Mouse (Mus musculus) adipocyte (in vitro differentiated cells): ENCODE measurements around the gene Dcxr.
A peak's percentile ranks its signal among the peaks of the same experiment; 100 is the strongest.
"Not testable (repeated sequence)": the region's sequence is repeated elsewhere in the genome, so short reads cannot be mapped to it uniquely, and the experiment has no call there.

ENCODE experiments used
- DNase-seq: peaks from one replicate; pipeline ENCODE4 v3.0.0-alpha.2; 2016; ENCODE audit warnings: low spot score

Dcxr gene

GRCm38 (mm10) chr11:120729432-120730050 is 2.5 kb upstream of the Dcxr start:
- DNase-seq = not testable (repeated sequence)

DNA sequence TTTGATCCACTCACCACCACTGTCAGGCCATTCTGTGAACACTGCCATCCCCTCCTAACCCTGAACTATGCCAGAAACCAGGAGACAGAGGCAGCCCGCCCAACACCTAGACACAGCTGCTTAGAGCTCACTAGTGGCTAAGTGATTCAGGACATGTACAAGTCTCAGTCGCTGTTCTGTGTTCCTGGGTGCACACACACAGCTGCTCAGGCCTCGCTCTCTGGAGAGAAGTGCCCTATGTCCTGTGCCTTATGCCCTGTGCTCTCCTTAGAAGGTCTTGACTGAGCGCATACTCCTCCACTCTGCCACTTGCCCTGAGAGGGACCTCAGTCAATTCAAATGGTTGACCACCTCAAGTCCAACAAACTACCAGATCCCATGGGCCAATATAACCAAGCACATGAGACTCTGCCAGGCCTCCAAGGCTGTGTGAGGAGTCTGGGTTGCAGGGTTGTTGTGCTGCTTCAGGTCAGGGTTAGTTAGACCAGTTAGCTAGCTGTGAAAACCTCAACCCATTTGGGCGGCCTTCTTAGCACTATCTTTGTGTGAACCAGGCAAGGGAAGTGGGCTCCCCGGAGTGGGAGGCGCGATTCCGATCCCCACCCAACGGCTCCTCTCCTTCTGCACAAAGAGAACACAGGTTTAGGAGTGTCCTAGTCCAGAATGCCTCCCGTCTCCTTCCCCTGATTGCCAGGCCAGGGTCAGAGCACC is 1.6 kb upstream of the Dcxr start:
- DNase-seq = no peak

GRCm38 (mm10) chr11:120727564-120727963 is 483 bp upstream of the Dcxr start:
- no peak for DNase-seq

DNA sequence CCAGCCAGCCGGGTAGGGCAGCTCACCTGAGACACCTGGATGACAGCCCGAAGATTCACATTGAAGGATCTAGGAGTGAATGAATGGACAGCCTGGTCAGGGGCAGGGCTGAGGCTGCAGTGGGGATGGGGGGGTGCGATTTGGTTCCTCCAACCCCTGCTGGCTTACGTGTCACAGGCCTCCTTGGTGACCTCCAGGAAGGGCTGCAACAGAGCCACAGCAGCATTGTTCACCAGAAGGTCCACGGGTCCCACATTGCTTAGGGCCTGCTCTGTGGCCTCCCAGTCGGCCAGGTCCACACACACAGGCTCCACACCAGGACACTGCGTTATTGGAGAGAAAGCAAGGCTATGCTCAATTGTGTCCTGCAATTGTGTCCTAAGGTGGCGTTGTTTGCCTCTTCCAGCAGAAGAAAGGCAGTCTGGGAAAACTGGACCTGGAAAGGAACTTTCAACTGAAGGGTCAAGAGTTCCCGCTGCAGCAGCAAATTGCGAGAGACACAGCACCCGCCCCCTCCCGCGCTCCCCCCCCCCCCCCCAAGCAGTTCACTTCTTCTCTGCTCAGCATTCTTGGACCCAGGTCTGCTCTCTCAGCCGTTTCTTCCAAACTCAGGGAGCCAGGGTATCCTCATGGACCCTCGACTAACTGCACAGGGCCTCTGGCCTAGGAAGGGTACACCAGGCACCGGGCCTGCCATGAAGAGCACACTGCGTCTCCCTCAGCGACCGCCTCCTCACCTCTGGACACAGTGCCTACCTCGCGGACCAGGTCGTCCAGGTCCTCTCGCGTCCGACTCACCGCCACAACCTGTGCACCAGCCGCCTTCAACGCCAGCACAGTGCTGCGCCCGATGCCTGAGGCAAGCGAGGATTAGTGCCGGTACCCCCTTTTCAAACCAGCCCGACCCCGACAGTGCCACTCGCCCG is 575 bp downstream of the Dcxr start:
- no peak for DNase-seq

GRCm38 (mm10) chr11:120723509-120723908 is 3.6 kb downstream of the Dcxr start:
- no peak for DNase-seq

- DNase-seq = peak; percentile 58
These were observed 4.2 kb downstream of the Dcxr start for GRCm38 (mm10) chr11:120722761-120723382.

DNA sequence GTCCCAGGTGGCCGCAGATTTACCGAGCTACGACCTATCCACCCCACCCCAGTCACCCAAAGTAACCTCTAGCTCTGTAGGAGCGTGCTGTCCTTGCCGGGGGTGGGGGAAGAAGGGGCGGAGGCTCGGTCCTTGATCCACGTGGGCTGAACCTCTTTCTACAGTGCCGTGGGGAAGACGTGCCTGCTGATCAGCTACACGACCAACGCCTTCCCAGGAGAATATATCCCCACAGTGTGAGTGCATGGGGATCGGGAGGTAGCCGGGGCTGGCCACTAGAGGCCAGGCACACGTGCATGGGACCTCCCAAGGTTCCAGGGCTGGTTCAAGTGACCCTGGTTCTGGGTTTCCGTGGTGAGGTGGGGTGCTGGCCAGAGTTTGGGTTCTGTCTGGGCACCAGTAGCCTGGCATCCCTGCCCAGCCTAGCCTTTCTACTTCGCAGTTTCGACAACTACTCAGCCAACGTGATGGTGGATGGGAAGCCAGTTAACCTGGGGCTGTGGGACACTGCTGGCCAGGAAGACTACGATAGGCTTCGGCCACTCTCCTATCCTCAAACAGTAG is 4.9 kb downstream of the Dcxr start:
- DNase-seq = no peak

GRCm38 (mm10) chr11:120721124-120722066 is 5.7 kb downstream of the Dcxr start, which contains the start of gene Rac3:
Gene Rac3, plus strand, starts transcription at chr11:120721470.
- DNase-seq = no peak

DNA sequence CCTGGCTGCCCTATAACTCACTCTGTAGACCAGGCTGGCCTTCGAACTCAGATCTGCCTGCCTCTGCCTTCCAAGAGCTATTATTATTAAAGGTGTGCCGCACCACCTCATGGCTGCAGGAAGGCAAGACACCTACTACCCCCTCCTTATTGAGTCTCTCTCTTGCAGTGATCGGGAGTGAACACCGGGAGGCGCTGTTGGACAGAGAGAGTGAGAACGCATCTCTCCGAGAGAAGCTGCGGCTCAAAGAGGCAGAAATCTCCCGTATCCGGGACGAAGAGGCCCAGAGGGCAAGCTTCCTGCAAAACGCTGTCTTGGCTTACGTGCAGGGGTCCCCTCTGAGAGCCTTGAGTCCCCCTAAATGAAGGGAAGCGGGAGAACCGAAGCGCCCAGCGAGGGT is 6.6 kb downstream of the Dcxr start:
- peak; percentile 77 for DNase-seq

DNA sequence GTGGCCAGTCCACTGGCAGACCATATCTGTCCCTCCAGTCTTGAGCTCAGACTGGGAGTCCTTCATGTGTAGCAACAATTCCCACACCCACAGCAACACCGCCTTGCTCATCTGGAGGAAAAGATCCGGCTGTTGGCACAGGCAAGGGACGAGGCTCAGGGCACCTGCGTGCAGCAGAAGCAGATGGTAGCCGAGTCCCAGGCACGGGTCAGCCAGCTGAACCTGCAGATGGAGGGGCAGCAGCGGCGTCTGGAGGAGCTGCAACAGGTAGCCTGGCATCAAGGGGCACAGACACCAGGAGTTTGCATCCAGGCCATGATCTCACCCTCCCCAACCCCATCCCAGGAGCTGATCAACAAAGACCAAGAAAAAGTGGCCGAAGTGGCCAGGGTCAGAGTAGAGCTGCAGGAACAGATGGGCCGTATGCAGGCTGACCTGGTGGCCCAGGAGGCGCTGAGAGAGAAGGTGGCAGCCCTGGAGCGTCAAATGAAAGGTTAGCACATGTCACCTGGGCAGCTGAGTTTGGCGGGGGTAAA is 7.2 kb downstream of the Dcxr start:
- DNase-seq = no peak

GRCm38 (mm10) chr11:120719242-120719641 is 7.8 kb downstream of the Dcxr start:
- no peak for DNase-seq

GRCm38 (mm10) chr11:120715131-120715530 is 11.9 kb downstream of the Dcxr start:
- DNase-seq = no peak

DNA sequence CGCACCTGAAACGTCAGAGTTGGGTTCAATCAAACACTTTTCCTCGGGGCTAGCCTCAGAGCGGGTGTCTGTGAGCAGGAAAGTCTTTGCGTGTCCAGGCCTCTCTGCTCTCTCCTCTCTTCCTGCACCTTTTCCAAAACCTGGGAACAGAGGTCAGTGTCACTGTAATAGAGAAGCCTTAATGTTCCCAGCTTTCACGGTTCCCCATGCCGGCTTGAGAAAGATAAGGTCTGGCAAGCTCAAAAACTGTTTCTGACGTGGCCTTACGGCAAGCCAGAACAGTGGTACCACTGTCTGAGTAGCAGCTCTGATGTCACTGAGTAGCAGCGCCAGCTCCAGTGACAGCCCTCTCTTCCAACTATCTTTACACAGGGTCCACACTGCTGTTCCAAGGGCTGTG is 12.5 kb downstream of the Dcxr start:
- DNase-seq = no peak

DNA sequence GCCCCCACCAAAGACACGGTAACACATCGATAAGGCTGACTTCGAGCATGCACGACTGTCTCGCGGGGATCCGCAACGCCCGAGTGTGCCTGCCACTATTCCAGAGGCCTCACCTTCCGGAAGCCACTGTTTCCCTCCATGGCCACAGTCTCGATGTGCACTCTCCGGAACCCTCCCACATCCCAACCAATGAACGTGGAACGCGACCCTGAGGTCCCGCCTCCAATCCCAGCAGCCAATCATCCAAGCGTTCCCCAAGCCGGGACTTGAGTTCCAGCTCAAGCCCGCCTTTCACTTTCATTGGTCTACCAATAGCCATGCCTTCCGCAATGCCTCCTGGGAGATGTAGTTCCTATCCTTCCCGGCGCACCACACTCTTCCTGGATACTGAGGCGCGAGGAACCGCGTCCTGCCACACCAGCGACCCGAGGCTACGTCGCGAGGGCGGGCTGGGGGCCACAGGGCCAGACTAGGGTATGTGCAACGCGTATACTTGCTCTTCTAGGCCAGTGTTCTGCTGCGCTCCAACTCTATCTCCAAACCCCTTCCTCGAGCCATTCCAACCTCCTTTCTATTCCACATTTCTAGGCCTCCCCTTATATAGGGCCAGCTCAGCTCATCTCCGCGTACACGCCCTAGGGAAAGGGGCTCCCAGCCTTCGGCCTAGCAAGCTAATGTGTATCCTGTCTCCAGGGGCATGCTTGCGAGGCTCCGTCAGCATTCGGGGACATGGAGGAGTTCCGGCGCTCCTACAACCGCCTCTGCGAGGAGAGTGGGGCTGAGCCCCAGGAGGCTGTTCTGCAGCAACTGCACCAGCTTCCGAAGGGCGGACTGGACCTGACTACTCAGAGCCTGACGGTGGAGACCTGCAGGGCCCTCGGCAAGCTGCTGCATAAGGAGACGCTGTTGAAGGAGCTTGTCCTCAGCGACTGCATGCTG is 13.2 kb downstream of the Dcxr start, which contains the start of the genes Cenpx and Lrrc45:
Cenpx (minus strand) TSS at position 159 of the 939 bp plus-strand sequence.
Lrrc45 (plus strand) TSS at position 346 of the 939 bp plus-strand sequence.
- peak; percentile 99 for DNase-seq

DNA sequence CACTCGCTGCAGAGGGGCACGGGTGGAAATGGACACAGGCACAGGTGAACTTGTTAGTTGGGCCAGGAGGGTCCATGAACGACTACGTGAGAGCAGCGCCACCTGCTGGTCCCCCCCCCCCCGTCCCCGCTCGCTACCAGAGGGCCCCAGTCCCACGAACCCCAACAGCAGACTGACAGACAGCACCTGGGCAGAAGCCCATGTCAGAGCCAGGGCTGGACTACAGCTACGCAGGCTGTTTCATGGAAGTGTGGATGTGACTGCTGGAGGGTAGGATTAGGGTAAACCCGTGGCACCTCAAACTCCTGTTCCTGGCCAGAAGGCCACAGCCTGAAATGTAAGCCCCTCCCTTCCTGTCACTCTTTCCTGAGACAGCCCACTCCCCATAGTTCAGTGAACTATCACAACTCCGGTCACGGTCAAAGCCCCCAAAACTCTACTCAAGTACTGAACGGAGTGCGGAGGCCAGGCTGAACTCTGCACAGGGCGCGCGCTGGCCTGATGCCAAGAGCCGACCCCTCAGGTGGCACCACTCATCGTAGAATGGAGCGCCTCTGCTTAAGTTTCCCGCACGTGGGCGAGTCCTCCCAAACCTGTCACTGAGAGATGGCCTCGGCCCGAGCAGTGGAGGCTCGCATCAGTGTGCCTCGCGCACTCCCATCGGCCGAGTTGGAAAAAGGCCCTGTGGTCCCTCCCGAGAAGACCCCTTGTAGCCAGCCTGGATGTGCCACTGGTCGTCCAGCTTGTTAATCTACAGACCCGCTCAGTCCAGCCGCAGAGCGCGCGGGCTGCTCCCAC is 14.1 kb downstream of the Dcxr start:
- peak; percentile 61 for DNase-seq

GRCm38 (mm10) chr11:120711980-120712604 is 15.0 kb downstream of the Dcxr start:
- DNase-seq = no peak

GRCm38 (mm10) chr11:120710672-120711071 is 16.4 kb downstream of the Dcxr start:
- no peak for DNase-seq

GRCm38 (mm10) chr11:120709551-120709950 is 17.5 kb downstream of the Dcxr start:
- DNase-seq = no peak
